In genomic region chr17:12506903-12507563, GRCm38 (mm10) we compare ENCODE assay signal across 8 mouse cellular contexts. TPM values are rescaled to one million over a fixed set of nuclear protein-coding genes. Genes with fewer than 3 reads are reported as not detected.
DNase-seq lines count a peak whose midpoint lies in the region; ATAC-seq and TF ChIP-seq lines count a peak whose summit lies in the region.

No protein-coding gene starts in this region.

- 3% methylated on average over 64 of the region's 65 CpGs for WGBS in intestine, embryonic 16.5 days
- 3% methylated on average over 60 of the region's 65 CpGs for WGBS in lung, embryonic 15.5 days
- 2% methylated on average over 43 of the region's 65 CpGs for WGBS in stomach, embryonic 14.5 days

- no peaks in the 10 kb centered on the region for H3K36me3 ChIP-seq in ES-Bruce4 (ENCODE audit: control insufficient read depth, insufficient read depth, low read length, poor library complexity, severe bottlenecking)
- no peaks in the 10 kb centered on the region for H3K36me3 ChIP-seq in intestine, embryonic 16.5 days (ENCODE audit: control insufficient read depth, insufficient read depth, low read length)
- H3K36me3 ChIP-seq in lung, embryonic 15.5 days: no peaks in the 10 kb centered on the region
- no peaks in the 10 kb centered on the region for H3K36me3 ChIP-seq in stomach, embryonic 14.5 days (ENCODE audit: control insufficient read depth, insufficient read depth, low read length)

- H3K27ac ChIP-seq in ES-Bruce4 (ENCODE audit: insufficient read depth, low read length): no peak overlapping the region
- H3K27ac ChIP-seq in intestine, embryonic 16.5 days (ENCODE audit: low read length): no peak overlapping the region
- no peak overlapping the region for H3K27ac ChIP-seq in lung, embryonic 15.5 days
- H3K27ac ChIP-seq in stomach, embryonic 14.5 days (ENCODE audit: low read length): no peak overlapping the region

- peaks cover 3% of the 10 kb centered on the region for H3K27me3 ChIP-seq in ES-Bruce4 (ENCODE audit: control insufficient read depth, insufficient read depth, low read length, poor library complexity, severe bottlenecking)
- H3K27me3 ChIP-seq in intestine, embryonic 16.5 days (replicated peaks; ENCODE audit: control insufficient read depth, insufficient read depth, low read length): peaks cover 41% of the 10 kb centered on the region
- H3K27me3 ChIP-seq in lung, embryonic 15.5 days: peaks cover 51% of the 10 kb centered on the region
- H3K27me3 ChIP-seq in stomach, embryonic 14.5 days (ENCODE audit: control insufficient read depth, insufficient read depth, low read length): peaks cover 29% of the 10 kb centered on the region

- TF ChIP-seq CTCF in ES-Bruce4 (IDR thresholded peaks at IDR 0.05; ENCODE audit: low read depth, low read length): no peak

- H3K4me3 ChIP-seq in ES-Bruce4 (ENCODE audit: low read depth, low read length): peak overlapping the region; percentile 62
- H3K4me3 ChIP-seq in intestine, embryonic 16.5 days (ENCODE audit: low read length): peak overlapping the region; percentile 48
- peak overlapping the region; percentile 42 for H3K4me3 ChIP-seq in lung, embryonic 15.5 days
- H3K4me3 ChIP-seq in stomach, embryonic 14.5 days (ENCODE audit: low read depth, low read length): peak overlapping the region; percentile 37

- peak overlapping the region; percentile 23; the same call in 1 of the 2 replicates for H3K9ac ChIP-seq in ES-Bruce4 (ENCODE audit: low read depth, poor library complexity, severe bottlenecking)
- no peak overlapping the region for H3K9ac ChIP-seq in intestine, embryonic 16.5 days (ENCODE audit: low read depth, low read length)
- no peak overlapping the region for H3K9ac ChIP-seq in lung, embryonic 15.5 days
- no peak overlapping the region for H3K9ac ChIP-seq in stomach, embryonic 14.5 days (replicated peaks; ENCODE audit: low read depth, low read length)

- peak; percentile 51 for DNase-seq in adrenal gland, postnatal 25 days
- peak; percentile 37 for DNase-seq in gastrocnemius, postnatal 25 days
- no peak for DNase-seq in layer of hippocampus, adult 18-20 months (ENCODE audit: low spot score in 2 of 2)
- DNase-seq in cerebellum, adult 9-11 months: no peak

- ATAC-seq in intestine, embryonic 16.5 days: peak; percentile 33; the same call in 1 of the 2 replicates
- ATAC-seq in lung, embryonic 15.5 days (ENCODE audit: borderline replicate concordance, extremely low read depth, low FRiP score, low TSS enrichment): peak; percentile 62
- no peak for ATAC-seq in stomach, embryonic 14.5 days (ENCODE audit: insufficient number of reproducible peaks, insufficient read depth, low FRiP score, low read depth)

- no peaks in the 10 kb centered on the region for H3K9me3 ChIP-seq in ES-Bruce4 (replicated peaks; ENCODE audit: control insufficient read depth, insufficient read depth, low read length, poor library complexity, severe bottlenecking)
- H3K9me3 ChIP-seq in intestine, embryonic 16.5 days (ENCODE audit: control insufficient read depth, low read length): no peaks in the 10 kb centered on the region
- no peaks in the 10 kb centered on the region for H3K9me3 ChIP-seq in lung, embryonic 15.5 days
- H3K9me3 ChIP-seq in stomach, embryonic 14.5 days (ENCODE audit: control insufficient read depth, low read depth, low read length): no peaks in the 10 kb centered on the region

- no peak for TF ChIP-seq EP300 in ES-Bruce4 (IDR thresholded peaks at IDR 0.05; ENCODE audit: insufficient read depth, low read depth, low read length)

- H3K4me2 ChIP-seq in intestine, embryonic 16.5 days (ENCODE audit: low read depth, low read length): peak overlapping the region; percentile 71
- peak overlapping the region; percentile 81 for H3K4me2 ChIP-seq in lung, embryonic 15.5 days
- H3K4me2 ChIP-seq in stomach, embryonic 14.5 days (replicated peaks; ENCODE audit: low read depth, low read length): peak overlapping the region; percentile 72

- no peaks in the 10 kb centered on the region for H3K4me1 ChIP-seq in ES-Bruce4 (ENCODE audit: control insufficient read depth, insufficient read depth, low read length)
- H3K4me1 ChIP-seq in intestine, embryonic 16.5 days (ENCODE audit: control insufficient read depth, insufficient read depth, low read length): 0 out of 2 replicates have a peak, but pooled peaks cover 2% of the 10 kb centered on the region
- H3K4me1 ChIP-seq in lung, embryonic 15.5 days: peaks cover 10% of the 10 kb centered on the region
- H3K4me1 ChIP-seq in stomach, embryonic 14.5 days (ENCODE audit: control insufficient read depth, insufficient read depth, low read length): peaks cover 4% of the 10 kb centered on the region; the same call in 1 of the 2 replicates

- TF ChIP-seq POLR2A in ES-Bruce4 (IDR thresholded peaks at IDR 0.05; ENCODE audit: insufficient read depth, low read length): no peak

RNA-seq across cellular contexts. Expression of gene Slc22a3, which starts 0.5 kb away (rescaled TPM):
- polyA plus RNA-seq in ES-Bruce4 (2011; ENCODE audit: insufficient read depth, insufficient read length, low read depth, missing spikeins): 0.38 and 0.63 TPM in 2 replicates
- total RNA-seq in adrenal gland, postnatal 25 days (2021): 2.9 and 4.4 TPM in 2 replicates
- 1 to 10 TPM; 2.2 TPM for total RNA-seq in gastrocnemius, postnatal 25 days (2021)
- 0.27 and 0.34 TPM in 2 replicates for polyA plus RNA-seq in intestine, embryonic 16.5 days (2015; fragmentation: Nextera tagmentation; extraction: Ambion mirVana)
- 0.40 and 0.93 TPM in 2 replicates for polyA plus RNA-seq in lung, embryonic 15.5 days (2015; fragmentation: Nextera tagmentation; extraction: Ambion mirVana)
- 0.11 and 0.45 TPM in 2 replicates for polyA plus RNA-seq in stomach, embryonic 14.5 days (2014; fragmentation: Nextera tagmentation; extraction: Ambion mirVana)
- total RNA-seq in layer of hippocampus, adult 18-20 months (2021): under 1 TPM; 0.25 to 0.45 TPM

Comparison
In these comparisons a context has a peak if more than half of its experiments do, and no peak if none do; other contexts are left out.
1. DNase-seq: peak in adrenal gland, postnatal 25 days (single experiment) and gastrocnemius, postnatal 25 days (single experiment); none in layer of hippocampus, adult 18-20 months (0 of 2) and cerebellum, adult 9-11 months (single experiment).
2. Peak in every context shown above with its lines, with median percentiles within 50 percentile points of each other: H3K4me3 ChIP-seq and H3K4me2 ChIP-seq.